Mouse (Mus musculus) MEL (cell line): ENCODE measurements at regions not wholly inside any gene's neighbourhood (a gene's known extent, or its start where the extent isn't known, plus 50 kb on each side); places are given as distances from the start of the nearest gene placed in this dataset.

Experiments used
- DNase-seq: peaks from one replicate; pipeline ENCODE4 v3.0.0; 2011; ENCODE audit warnings: low read depth, low spot score
- H3K27ac ChIP-seq: 2 replicates; pipeline ENCODE4 v1.5.1; 2012; ENCODE audit warnings: low read depth, mild to moderate bottlenecking, control low read depth, low read length, moderate library complexity; ENCODE audit not compliant: control insufficient read depth
- H3K27me3 ChIP-seq, 2 experiments: fragments of 150-350 bp in 1 of 2; sonication (generic) in 1 of 2; 2 replicates each; pipeline ENCODE4 v1.6.1; 2012; ENCODE audit warnings: low read length in 2 of 2, mild to moderate bottlenecking in 2 of 2, improper control_type of control experiment in 1 of 2, moderate library complexity in 1 of 2; ENCODE audit not compliant: insufficient read depth in 2 of 2, control insufficient read depth in 1 of 2
- H3K36me3 ChIP-seq, 2 experiments: 2 replicates each; pipeline ENCODE4 v1.6.1; 2012 to 2014; ENCODE audit warnings: low read length in 2 of 2, improper control_type of control experiment in 1 of 2, inconsistent platforms in 1 of 2, mild to moderate bottlenecking in 1 of 2; ENCODE audit not compliant: insufficient read depth in 2 of 2, control insufficient read depth in 1 of 2
- H3K4me1 ChIP-seq, 2 experiments: fragments of 150-350 bp in 1 of 2; sonication (generic) in 1 of 2; 2 replicates each; pipeline ENCODE4 v1.6.1; 2012; ENCODE audit warnings: low read length in 2 of 2, improper control_type of control experiment in 1 of 2, mild to moderate bottlenecking in 1 of 2; ENCODE audit not compliant: insufficient read depth in 2 of 2, control insufficient read depth in 1 of 2
- H3K4me3 ChIP-seq, 2 experiments: fragments of 150-350 bp in 1 of 2; sonication (generic) in 1 of 2; 2 replicates each; pipeline ENCODE4 v1.5.1; 2012; ENCODE audit warnings: low read depth in 2 of 2, low read length in 2 of 2, mild to moderate bottlenecking in 2 of 2, moderate library complexity in 2 of 2, control low read depth in 1 of 2, improper control_type of control experiment in 1 of 2; ENCODE audit not compliant: control insufficient read depth in 1 of 2, insufficient read depth in 1 of 2
- H3K79me2 ChIP-seq: 2 replicates; pipeline ENCODE4 v1.6.1; 2012; ENCODE audit warnings: mild to moderate bottlenecking, low read length, moderate library complexity; ENCODE audit not compliant: control insufficient read depth, poor library complexity, insufficient read depth
- H3K9ac ChIP-seq: 2 replicates; pipeline ENCODE4 v1.6.1; 2012; ENCODE audit warnings: low read depth, mild to moderate bottlenecking, control low read depth, low read length, moderate library complexity; ENCODE audit not compliant: control insufficient read depth, poor library complexity, severe bottlenecking
- H3K9me3 ChIP-seq: fragments of 150-350 bp; sonication (generic); replicated peaks from 2 replicates; pipeline ENCODE4 v1.6.1; 2012; ENCODE audit warnings: mild to moderate bottlenecking, low read length, improper control_type of control experiment, moderate library complexity; ENCODE audit not compliant: insufficient read depth
- CHD2 ChIP-seq: IDR thresholded peaks from 2 replicates; pipeline ENCODE4 v1.6.1; 2011; ENCODE audit warnings: low read length, improper control_type of control experiment
- ELF1 ChIP-seq: IDR thresholded peaks from 2 replicates; pipeline ENCODE4 v1.6.1; 2014; ENCODE audit warnings: low read depth, mild to moderate bottlenecking, inconsistent platforms, low read length, improper control_type of control experiment, moderate library complexity
- EP300 ChIP-seq, 2 experiments: IDR thresholded peaks; 2 replicates each; pipeline ENCODE4 v1.6.1; 2011; ENCODE audit warnings: improper control_type of control experiment in 2 of 2, low read length in 2 of 2, low read depth in 1 of 2, mild to moderate bottlenecking in 1 of 2
- GATA1 ChIP-seq: IDR thresholded peaks from 2 replicates; pipeline ENCODE4 v1.6.1; 2011; ENCODE audit warnings: low read depth, low read length, improper control_type of control experiment
- KAT2A ChIP-seq: conservative IDR thresholded peaks from 2 replicates; pipeline ENCODE4 v1.6.1; 2012; ENCODE audit warnings: low read depth, low read length, improper control_type of control experiment, inconsistent platforms
- MAFK ChIP-seq: IDR thresholded peaks from 2 replicates; pipeline ENCODE4 v1.6.1; 2011; ENCODE audit warnings: low read depth, mild to moderate bottlenecking, low read length, improper control_type of control experiment, borderline replicate concordance
- MAX ChIP-seq: IDR thresholded peaks from 2 replicates; pipeline ENCODE4 v1.6.1; 2011; ENCODE audit warnings: low read length, improper control_type of control experiment
- MEF2A ChIP-seq: IDR thresholded peaks from 2 replicates; pipeline ENCODE4 v1.6.1; 2014; ENCODE audit warnings: low read depth, mild to moderate bottlenecking, inconsistent platforms, low read length, improper control_type of control experiment; ENCODE audit not compliant: poor library complexity, insufficient replicate concordance, severe bottlenecking; ENCODE audit errors: extremely low read depth
- NELFE ChIP-seq: IDR thresholded peaks from 2 replicates; pipeline ENCODE4 v1.6.1; 2011; ENCODE audit warnings: low read depth, low read length, improper control_type of control experiment
- POLR2A ChIP-seq, 2 experiments: IDR thresholded peaks; 2 replicates each; pipeline ENCODE4 v1.6.1; 2011 to 2012; ENCODE audit warnings: low read length in 2 of 2, mild to moderate bottlenecking in 2 of 2, control low read depth in 1 of 2, improper control_type of control experiment in 1 of 2, low read depth in 1 of 2, moderate library complexity in 1 of 2; ENCODE audit not compliant: control insufficient read depth in 1 of 2, insufficient read depth in 1 of 2, poor library complexity in 1 of 2
- POLR2AphosphoS5 ChIP-seq: IDR thresholded peaks from 2 replicates; pipeline ENCODE4 v1.6.1; 2012; ENCODE audit warnings: low read depth, borderline replicate concordance, mild to moderate bottlenecking, inconsistent platforms, low read length, moderate library complexity, mixed read lengths
- RAD21 ChIP-seq: IDR thresholded peaks from 2 replicates; pipeline ENCODE4 v1.6.1; 2011; ENCODE audit warnings: mild to moderate bottlenecking, low read depth, low read length, improper control_type of control experiment
- RCOR1 ChIP-seq: IDR thresholded peaks from 2 replicates; pipeline ENCODE4 v1.6.1; 2012; ENCODE audit warnings: low read depth, mild to moderate bottlenecking, inconsistent platforms, low read length, improper control_type of control experiment
- SIN3A ChIP-seq: IDR thresholded peaks from 2 replicates; pipeline ENCODE4 v1.6.1; 2012; ENCODE audit warnings: low read length, improper control_type of control experiment, inconsistent platforms
- TAL1 ChIP-seq: IDR thresholded peaks from 2 replicates; pipeline ENCODE4 v1.6.1; 2012; ENCODE audit warnings: mild to moderate bottlenecking, inconsistent platforms, low read length, moderate library complexity, mixed read lengths
- USF2 ChIP-seq, 2 experiments: IDR thresholded peaks; 2 replicates each; pipeline ENCODE4 v1.6.1; 2011 to 2012; ENCODE audit warnings: improper control_type of control experiment in 2 of 2, low read length in 2 of 2, borderline replicate concordance in 1 of 2, inconsistent platforms in 1 of 2, low read depth in 1 of 2, mild to moderate bottlenecking in 1 of 2; ENCODE audit not compliant: insufficient read depth in 1 of 2
- ZMIZ1 ChIP-seq: IDR thresholded peaks from 2 replicates; pipeline ENCODE4 v1.6.1; 2012; ENCODE audit warnings: low read depth, mild to moderate bottlenecking, inconsistent platforms, low read length, improper control_type of control experiment, moderate library complexity

- TF ChIP-seq SIN3A (no peak), RAD21 (no peak), ZMIZ1 (no peak), NELFE (no peak), POLR2A (IDR thresholded peaks at IDR 0.05; ENCODE audit: control insufficient read depth in 1 of 2, insufficient read depth in 1 of 2, low read depth in 1 of 2, low read length in 2 of 2, poor library complexity in 1 of 2) (no peak)
- DNase-seq = no peak
- Histone ChIP-seq H3K79me2 (no peaks in the 10 kb centered on the region), H3K4me1 (no peaks in the 10 kb centered on the region), H3K9me3 (no peaks in the 10 kb centered on the region), H3K9ac (no peak overlapping the region), H3K27ac (no peak overlapping the region), H3K36me3 (no peaks in the 10 kb centered on the region), H3K4me3 (no peak overlapping the region), H3K27me3 (no peaks in the 10 kb centered on the region)
These were observed 146.2 kb upstream of the Lef1 start for GRCm38 (mm10) chr3:130964088-130964487.

- Histone ChIP-seq H3K27ac (no peak overlapping the region), H3K79me2 (no peaks in the 10 kb centered on the region), H3K4me3 (no peak overlapping the region), H3K9ac (no peak overlapping the region), H3K36me3 (no peaks in the 10 kb centered on the region), H3K27me3 (no peaks in the 10 kb centered on the region), H3K9me3 (no peaks in the 10 kb centered on the region), H3K4me1 (no peaks in the 10 kb centered on the region)
- no peak for TF ChIP-seq POLR2AphosphoS5
- TF ChIP-seq TAL1 = no peak
- TF ChIP-seq USF2 (IDR thresholded peaks at IDR 0.05; ENCODE audit: borderline replicate concordance in 1 of 2, insufficient read depth in 1 of 2, low read depth in 1 of 2, low read length in 2 of 2) = no peak
- no peak for TF ChIP-seq ELF1
- no peak for TF ChIP-seq NELFE
- TF ChIP-seq RCOR1 = no peak
- no peak for TF ChIP-seq MAFK
- TF ChIP-seq MAX = no peak
- no peak for TF ChIP-seq ZMIZ1
- TF ChIP-seq MEF2A = no peak
- TF ChIP-seq POLR2A (IDR thresholded peaks at IDR 0.05; ENCODE audit: control insufficient read depth in 1 of 2, insufficient read depth in 1 of 2, low read depth in 1 of 2, low read length in 2 of 2, poor library complexity in 1 of 2) = no peak
- TF ChIP-seq EP300 (IDR thresholded peaks at IDR 0.05; ENCODE audit: low read depth in 1 of 2, low read length in 2 of 2) = no peak
- no peak for TF ChIP-seq GATA1
- TF ChIP-seq KAT2A = no peak
- no peak for TF ChIP-seq CHD2
- no peak for DNase-seq
These were observed 146.6 kb upstream of the Lef1 start for GRCm38 (mm10) chr3:130963625-130964024.
